Mouse (Mus musculus) mouse embryonic stem cell (cell line): ENCODE results near the gene Gm136.

Experiments used
- in situ Hi-C, 2 experiments: fragments of 300-500 bp; cut with MboI; formaldehyde crosslinking; loops; 1 replicate in 1 of 2; 3 replicates in 1 of 2; pipeline ENCODE4 v1.14.3; 2019 to 2020; ENCODE audit warnings: low sequenced_read_pairs in 2 of 2, low pct_unique_long_range_greater_than_20kb in 1 of 2, mixed read lengths in 1 of 2; ENCODE audit not compliant: unreplicated experiment in 1 of 2

The Gm136 gene

GRCm38 (mm10) chr4:34723186-34723585 lies 32.9 kb downstream of the Gm136 start:
- in situ Hi-C loops: loop anchor here in 1 of 2 experiments (25.0 kb wide), 1 partner anchor 189 kb away; no protein-coding TSS in a partner anchor

- in situ Hi-C loops: loop anchor here in 1 of 2 experiments (25.0 kb wide), 1 partner anchor 192 kb away; no protein-coding TSS in a partner anchor
These were observed 35.8 kb downstream of the Gm136 start for GRCm38 (mm10) chr4:34720127-34720895.

- in situ Hi-C loops: loop anchor here in 1 of 2 experiments (25.0 kb wide), 1 partner anchor 193 kb away; no protein-coding TSS in a partner anchor
These were observed 36.6 kb downstream of the Gm136 start for GRCm38 (mm10) chr4:34719421-34719820.

DNA sequence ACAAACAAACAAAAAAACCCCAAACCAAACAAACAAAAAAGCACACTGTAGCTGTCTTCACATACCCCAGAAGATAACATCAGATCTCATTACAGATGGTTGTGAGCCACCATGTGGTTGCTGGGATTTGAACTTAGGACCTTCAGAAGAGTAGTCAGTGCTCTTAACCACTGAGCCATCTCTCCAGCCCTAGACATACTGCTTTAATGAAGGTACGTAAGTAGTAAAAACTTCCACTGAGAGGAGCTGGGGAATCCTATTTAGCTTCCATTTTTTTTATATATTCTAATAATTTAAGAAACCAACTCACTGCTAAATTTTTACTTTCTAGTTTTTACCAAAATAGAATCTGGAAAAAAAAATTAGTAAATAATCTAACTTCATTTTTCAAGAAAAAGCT lies 41.0 kb downstream of the Gm136 start:
- in situ Hi-C loops: loop anchor here in 1 of 2 experiments (25.0 kb wide), 1 partner anchor 197 kb away; no protein-coding TSS in a partner anchor

DNA sequence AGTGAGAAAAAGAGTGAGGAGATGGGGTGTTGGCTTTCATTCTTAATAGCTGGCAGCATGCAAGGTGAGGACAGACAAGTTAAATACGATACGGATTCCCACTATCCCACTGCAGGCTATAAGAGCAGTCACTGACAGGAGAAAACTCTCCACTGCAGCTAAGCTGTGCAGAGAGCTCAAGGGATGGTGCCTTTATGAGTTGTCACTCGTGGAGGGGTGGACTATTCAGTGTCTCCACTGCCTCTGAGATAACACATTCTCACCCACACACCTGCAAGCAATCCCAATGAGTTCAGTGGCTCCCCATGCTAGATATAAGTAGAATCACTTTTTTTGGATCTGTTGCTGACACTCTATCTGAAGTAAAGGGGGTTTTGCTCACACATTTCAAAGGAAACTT lies 47.9 kb downstream of the Gm136 start:
- in situ Hi-C loops: loop anchor here (10.0 to 25.0 kb wide), 2 partner anchors 204 to 207 kb away; no protein-coding TSS in a partner anchor

- in situ Hi-C loops: loop anchor here (10.0 to 25.0 kb wide), 2 partner anchors 205 to 208 kb away; no protein-coding TSS in a partner anchor
These were observed 48.8 kb downstream of the Gm136 start for GRCm38 (mm10) chr4:34707248-34707647.

GRCm38 (mm10) chr4:34703029-34703428 lies 53.0 kb downstream of the Gm136 start:
- in situ Hi-C loops: loop anchor here (10.0 to 25.0 kb wide), 2 partner anchors 209 to 212 kb away; no protein-coding TSS in a partner anchor

GRCm38 (mm10) chr4:34702231-34702630 lies 53.8 kb downstream of the Gm136 start:
- in situ Hi-C loops: loop anchor here (10.0 to 25.0 kb wide), 2 partner anchors 210 to 213 kb away; no protein-coding TSS in a partner anchor

- in situ Hi-C loops: loop anchor here (10.0 to 25.0 kb wide), 2 partner anchors 211 to 213 kb away; no protein-coding TSS in a partner anchor
These were observed 54.5 kb downstream of the Gm136 start for GRCm38 (mm10) chr4:34701528-34701927.
